Mouse (Mus musculus) brain, embryonic 14.5 days (tissue): ENCODE results near the gene Veph1. TPM values are rescaled to one million over a fixed set of nuclear protein-coding genes. Genes with fewer than 3 reads are reported as not detected.

Experiments used
- DNase-seq: peaks from one replicate; pipeline ENCODE4 v3.0.0-alpha.2; 2011; ENCODE audit warnings: low read depth
- CTCF ChIP-seq: fragments of 200-500 bp; IDR thresholded peaks from 2 replicates; pipeline ENCODE4 v1.5.1; 2012; ENCODE audit warnings: inconsistent platforms, mild to moderate bottlenecking, moderate library complexity, borderline replicate concordance; ENCODE audit not compliant: insufficient read depth, insufficient read length; ENCODE audit errors: extremely low read depth
- POLR2A ChIP-seq: fragments of 200-500 bp; IDR thresholded peaks from 2 replicates; pipeline ENCODE4 v1.6.1; 2012; ENCODE audit warnings: mild to moderate bottlenecking, inconsistent platforms, borderline replicate concordance; ENCODE audit not compliant: poor library complexity, insufficient read depth, insufficient read length, severe bottlenecking; ENCODE audit errors: extremely low read depth
- polyA plus RNA-seq: library from polyadenylated mRNA; depleted of rRNA; stranded (reverse); fragments of >200 nt; gene quantifications from 2 replicates; pipeline ENCODE4 v1.2.3, GENCODE M21; 2012

The Veph1 gene
- polyA plus RNA-seq, 1 experiment: 3.3 TPM

DNA sequence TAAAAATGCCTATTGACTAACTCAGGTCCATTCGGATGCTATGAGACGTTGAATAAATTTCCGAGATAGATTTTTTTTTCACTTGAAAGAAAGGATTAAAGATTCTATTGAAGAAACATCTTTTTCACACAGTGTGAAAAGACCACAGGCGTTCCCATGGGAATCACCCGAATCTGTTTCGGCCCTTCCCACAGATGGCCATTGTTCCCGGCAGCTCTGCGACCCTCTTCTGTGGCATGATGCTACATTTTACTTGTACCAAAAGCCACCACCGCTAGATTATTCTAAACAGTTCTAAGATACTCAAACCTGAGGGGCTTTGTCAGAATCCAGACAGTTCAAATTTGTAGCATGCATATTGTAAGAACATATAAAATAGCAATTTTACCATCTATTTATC is 1.4 kb downstream of the Veph1 start:
- TF ChIP-seq POLR2A: no peak
- no peak for TF ChIP-seq CTCF
- DNase-seq: peak; percentile 59

DNA sequence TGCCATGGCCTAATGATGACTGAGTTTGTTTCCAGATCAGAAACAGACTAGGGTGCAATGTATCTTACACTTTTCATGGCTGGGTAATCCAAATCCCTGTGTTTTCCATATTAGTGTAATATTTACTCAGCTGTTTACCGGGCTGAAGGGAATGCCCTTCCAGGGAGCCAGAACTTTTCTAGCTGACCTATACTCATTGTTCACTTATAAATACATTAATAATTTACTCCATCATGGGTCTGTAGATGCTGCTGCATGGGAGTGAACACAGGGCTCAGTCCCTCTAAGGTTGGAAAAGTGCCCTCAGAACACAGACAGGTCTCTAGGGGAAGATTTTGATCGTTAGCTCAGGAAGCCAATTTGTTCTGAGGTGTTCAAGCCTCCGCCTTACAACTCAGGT is 1.9 kb downstream of the Veph1 start:
- TF ChIP-seq CTCF (no peak), POLR2A (no peak)
- DNase-seq: no peak

GRCm38 (mm10) chr3:66292356-66292946 is 4.2 kb downstream of the Veph1 start:
- DNase-seq: peak; percentile 63

DNA sequence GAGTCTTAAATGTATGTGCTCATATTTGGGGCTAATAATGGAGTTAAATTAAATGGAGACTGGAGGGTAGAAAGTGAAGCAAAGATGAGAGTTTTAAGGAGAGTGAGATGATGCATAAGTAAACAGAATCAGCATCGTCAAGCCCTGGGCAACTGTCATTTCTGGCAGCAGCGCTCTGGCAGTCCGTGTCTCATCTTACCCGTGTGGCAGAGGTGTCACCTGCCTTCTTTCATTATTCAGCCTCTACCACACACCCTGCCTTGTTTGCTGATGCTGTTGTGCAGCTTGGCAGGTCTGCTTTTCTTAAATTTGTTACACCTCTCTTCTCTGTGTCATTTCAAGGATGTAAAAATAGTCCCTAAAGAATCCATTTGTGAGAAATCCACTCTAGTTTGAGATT is 33.4 kb downstream of the Veph1 start:
- DNase-seq: no peak
- TF ChIP-seq CTCF (no peak), POLR2A (no peak)

More at GRCm38 (mm10) chr3:66292356-66292946, 4.2 kb downstream of the Veph1 start:
- no peak for TF ChIP-seq POLR2A
- TF ChIP-seq CTCF: no peak

GRCm38 (mm10) chr3:66262319-66262718 is 34.3 kb downstream of the Veph1 start:
- TF ChIP-seq POLR2A (no peak), CTCF (peak; percentile 27; the same call in 1 of the 2 replicates)
- peak; percentile 15 for DNase-seq

DNA sequence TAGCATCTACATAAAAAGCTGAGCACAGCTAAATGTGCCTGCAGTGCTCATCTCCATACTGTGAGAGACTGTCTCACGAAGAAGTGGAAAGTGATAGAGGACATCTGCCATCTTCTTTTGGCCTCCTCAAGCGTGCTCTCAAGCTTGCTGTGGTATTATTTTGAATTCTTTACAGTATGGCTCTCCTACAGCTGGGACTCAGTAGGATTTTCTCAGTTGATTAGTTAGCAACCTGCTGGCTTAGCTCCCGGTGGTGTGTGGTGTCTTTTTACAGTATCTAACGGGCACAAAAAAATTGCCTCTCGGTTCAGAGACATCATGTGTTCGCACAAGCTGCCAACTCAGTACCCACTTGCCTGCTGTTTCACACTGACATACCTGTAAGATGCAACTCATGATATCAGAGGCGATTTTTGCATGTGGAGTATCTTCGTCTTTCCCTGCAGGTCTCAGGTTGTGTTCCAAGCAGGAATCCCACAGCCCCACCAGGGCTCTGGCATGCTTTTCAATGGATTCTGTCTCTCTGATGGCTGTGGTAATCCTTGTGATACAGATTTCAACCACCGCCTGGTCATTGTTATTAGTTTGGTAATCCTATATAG is 42.0 kb downstream of the Veph1 start:
- peak; percentile 71 for DNase-seq
- no peak for TF ChIP-seq POLR2A
- TF ChIP-seq CTCF: no peak

DNA sequence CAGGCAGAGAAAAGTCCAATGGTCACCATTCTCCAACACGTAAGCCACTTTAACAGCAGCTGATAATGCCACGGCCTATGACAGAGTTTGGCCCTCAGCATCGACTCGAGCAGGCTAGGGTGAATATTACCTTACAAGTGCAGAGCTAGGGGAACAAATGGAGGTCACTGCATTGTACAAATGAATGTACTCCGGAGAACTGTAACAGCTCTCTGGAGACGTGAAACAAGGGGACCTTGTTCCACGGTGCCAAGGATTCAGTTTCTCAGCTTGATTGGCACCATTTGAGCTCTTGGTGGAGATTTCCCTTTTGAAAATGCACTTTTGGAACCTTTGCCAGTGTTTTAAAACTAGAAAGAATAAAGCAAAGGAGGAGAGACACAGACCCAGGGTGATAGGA is 44.8 kb downstream of the Veph1 start:
- DNase-seq: peak; percentile 69
- TF ChIP-seq POLR2A: no peak
- no peak for TF ChIP-seq CTCF

- TF ChIP-seq CTCF: no peak
- no peak for TF ChIP-seq POLR2A
- DNase-seq: no peak
Measured at GRCm38 (mm10) chr3:66240476-66240875, 56.2 kb downstream of the Veph1 start.

- peak; percentile 73 for DNase-seq
- peak; percentile 78 for TF ChIP-seq CTCF
Measured at GRCm38 (mm10) chr3:66236234-66236871, 60.3 kb downstream of the Veph1 start.

DNA sequence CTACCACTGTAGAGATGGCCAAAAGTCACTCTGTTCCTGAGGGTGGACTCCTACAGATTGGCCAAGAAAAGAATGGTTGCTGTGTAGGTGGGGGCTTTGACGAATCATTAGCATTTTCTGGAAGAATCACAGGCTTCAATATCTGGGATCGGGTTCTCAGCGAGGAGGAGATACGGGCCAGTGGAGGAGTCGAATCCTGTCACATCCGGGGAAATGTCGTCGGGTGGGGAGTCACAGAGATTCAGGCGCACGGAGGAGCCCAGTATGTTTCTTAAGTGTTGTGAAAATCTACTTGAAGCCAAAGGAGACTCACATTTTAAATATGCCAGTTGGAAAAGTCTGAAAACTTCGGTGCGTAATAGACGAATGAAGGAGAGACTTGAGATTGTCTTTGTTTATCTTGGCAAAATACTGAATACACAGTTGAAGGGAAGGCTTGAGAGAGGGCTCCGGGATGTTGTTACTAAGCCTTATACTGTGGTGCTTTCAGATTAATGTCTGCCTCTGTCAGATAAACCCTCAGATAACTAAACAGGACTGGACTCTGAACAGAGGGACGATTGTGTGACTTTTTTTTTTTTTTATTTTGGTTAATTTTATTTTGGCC is 71.6 kb downstream of the Veph1 start:
- no peak for DNase-seq
- TF ChIP-seq CTCF (no peak), POLR2A (no peak)

DNA sequence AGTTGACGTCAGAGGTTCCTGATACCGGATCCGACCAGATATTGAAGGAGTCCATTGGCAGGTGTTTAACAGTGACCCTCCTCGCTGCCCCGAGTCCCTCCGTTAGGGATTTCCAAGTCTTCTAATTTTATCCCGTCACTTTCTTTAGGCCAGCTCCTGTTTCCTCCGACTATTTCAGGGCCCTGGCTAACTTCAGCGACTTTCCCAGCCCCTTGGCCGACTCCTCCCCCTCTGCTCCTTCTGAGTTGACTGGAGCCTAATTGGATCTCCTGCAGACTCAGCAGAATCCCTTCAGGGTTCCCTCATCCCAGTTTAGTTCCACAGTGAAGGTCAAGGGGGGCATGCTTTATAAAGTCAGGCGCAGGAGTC is 75.4 kb downstream of the Veph1 start:
- peak; percentile 57 for DNase-seq
- no peak for TF ChIP-seq CTCF
- no peak for TF ChIP-seq POLR2A
